Mouse (Mus musculus) brown adipose tissue, adult 24 weeks (tissue): ENCODE measurements around the gene Tmem132a. TPM values are rescaled to one million over a fixed set of nuclear protein-coding genes. Genes with fewer than 3 reads are reported as not detected.

Source experiments
- H3K27ac ChIP-seq: fragments of 200-500 bp; replicated peaks from 2 replicates; pipeline ENCODE4 v1.5.1; 2012; ENCODE audit warnings: low read depth, mild to moderate bottlenecking, low read length
- H3K4me1 ChIP-seq: fragments of 200-500 bp; 2 replicates; pipeline ENCODE4 v1.6.1; 2012; ENCODE audit warnings: low read length, mixed read lengths; ENCODE audit not compliant: control insufficient read depth, insufficient read depth, insufficient read length
- H3K4me3 ChIP-seq: fragments of 200-500 bp; 2 replicates; pipeline ENCODE4 v1.5.1; 2012; ENCODE audit warnings: low read depth, mild to moderate bottlenecking, low read length, moderate library complexity; ENCODE audit not compliant: insufficient read depth
- polyA plus RNA-seq: library from polyadenylated mRNA; stranded (reverse); fragments of >200 nt; gene quantifications from 2 replicates; pipeline ENCODE4 v1.2.4, GENCODE M21; 2012; ENCODE audit not compliant: missing spikeins, insufficient read depth, insufficient read length

Gene Tmem132a
- 1.7 and 2.1 TPM in 2 replicates for polyA plus RNA-seq

- Histone ChIP-seq H3K4me1 (peaks cover 4% of the 10 kb centered on the region; the same call in 1 of the 2 replicates), H3K27ac (no peak within 1 kb of the TSS), H3K4me3 (peak within 1 kb of the TSS; percentile 76)
These were observed at the start of gene Tmem132a for GRCm38 (mm10) chr19:10869886-10870527. TSS of gene Tmem132a (minus strand) at chr19:10869940.

GRCm38 (mm10) chr19:10918321-10918991 is 48.7 kb upstream of the Tmem132a start:
- no peak overlapping the region for H3K4me3 ChIP-seq
- no peaks in the 10 kb centered on the region for H3K4me1 ChIP-seq

DNA sequence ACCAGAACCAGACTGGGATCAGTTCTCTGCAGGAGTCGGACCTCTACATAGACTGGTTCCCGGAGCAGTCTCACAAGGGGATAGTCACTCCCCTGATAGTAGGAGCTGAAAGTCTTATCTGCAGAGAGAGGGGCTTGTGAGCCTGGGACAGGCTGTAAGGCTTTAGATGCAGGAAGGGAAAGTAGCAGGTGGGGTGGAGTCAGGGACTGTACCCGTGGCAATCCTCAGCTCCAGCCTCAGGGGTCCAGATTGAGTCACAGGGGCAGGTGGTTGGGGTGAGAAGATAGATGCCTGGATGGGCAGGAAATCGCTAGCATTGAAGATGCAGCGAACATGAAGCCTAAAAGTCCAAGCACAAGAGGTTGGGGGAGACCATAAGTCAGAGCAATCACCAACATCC is 46.8 kb upstream of the Tmem132a start:
- Histone ChIP-seq H3K4me3 (no peak overlapping the region), H3K27ac (no peak overlapping the region), H3K4me1 (no peaks in the 10 kb centered on the region)

More at GRCm38 (mm10) chr19:10918321-10918991, 48.7 kb upstream of the Tmem132a start:
- H3K27ac ChIP-seq, result no peak overlapping the region

- Histone ChIP-seq H3K4me3 (no peak overlapping the region), H3K27ac (no peak overlapping the region), H3K4me1 (no peaks in the 10 kb centered on the region)
These were observed 45.1 kb upstream of the Tmem132a start for GRCm38 (mm10) chr19:10914870-10915269.

GRCm38 (mm10) chr19:10914291-10914690 is 44.6 kb upstream of the Tmem132a start:
- no peak overlapping the region for H3K4me3 ChIP-seq
- H3K27ac ChIP-seq, result no peak overlapping the region
- no peaks in the 10 kb centered on the region for H3K4me1 ChIP-seq

- H3K27ac ChIP-seq, result no peak overlapping the region
- no peak overlapping the region for H3K4me3 ChIP-seq
- H3K4me1 ChIP-seq, result peaks cover 3% of the 10 kb centered on the region
These were observed 39.5 kb upstream of the Tmem132a start for GRCm38 (mm10) chr19:10909087-10909721.

DNA sequence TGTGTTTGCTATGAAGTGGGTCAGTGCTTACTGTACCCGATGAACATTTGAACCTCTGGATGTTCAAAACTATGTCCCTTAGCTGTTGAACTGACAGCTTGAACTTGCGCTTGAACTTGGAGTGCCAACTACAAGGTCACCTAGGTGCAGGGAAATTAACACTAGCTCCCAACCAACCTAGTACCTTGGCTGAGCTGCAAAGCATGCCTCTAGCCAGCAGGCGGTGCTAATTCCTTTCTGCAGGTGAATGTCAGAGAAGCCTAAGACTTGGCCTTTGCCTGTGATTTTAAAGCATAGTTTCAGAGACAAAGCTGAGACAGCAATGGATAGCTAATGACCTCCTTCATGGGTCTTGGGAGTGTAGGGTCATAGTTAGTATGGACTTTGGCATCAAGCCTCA is 38.2 kb upstream of the Tmem132a start:
- Histone ChIP-seq H3K4me1 (peaks cover 3% of the 10 kb centered on the region), H3K27ac (no peak overlapping the region)

DNA sequence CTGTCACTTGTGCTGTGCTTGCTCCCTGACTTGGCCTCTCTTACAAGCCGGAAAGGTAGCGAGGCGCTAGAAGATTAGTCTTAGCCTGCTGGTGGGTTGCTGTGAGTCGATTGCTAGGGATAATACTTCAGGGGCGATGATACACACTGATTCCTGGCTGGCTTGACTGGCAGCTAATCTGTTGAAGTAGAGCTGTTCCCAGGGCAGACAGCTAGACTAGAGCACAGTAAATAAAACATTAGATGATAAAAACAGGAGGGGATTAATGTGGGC is 35.9 kb upstream of the Tmem132a start:
- Histone ChIP-seq H3K4me1 (peaks cover 3% of the 10 kb centered on the region), H3K4me3 (peak overlapping the region; percentile 7; the same call in 1 of the 2 replicates), H3K27ac (peak overlapping the region; percentile 76)

More for the DNA sequence above, 38.2 kb upstream of the Tmem132a start:
- H3K4me3 ChIP-seq, result no peak overlapping the region

DNA sequence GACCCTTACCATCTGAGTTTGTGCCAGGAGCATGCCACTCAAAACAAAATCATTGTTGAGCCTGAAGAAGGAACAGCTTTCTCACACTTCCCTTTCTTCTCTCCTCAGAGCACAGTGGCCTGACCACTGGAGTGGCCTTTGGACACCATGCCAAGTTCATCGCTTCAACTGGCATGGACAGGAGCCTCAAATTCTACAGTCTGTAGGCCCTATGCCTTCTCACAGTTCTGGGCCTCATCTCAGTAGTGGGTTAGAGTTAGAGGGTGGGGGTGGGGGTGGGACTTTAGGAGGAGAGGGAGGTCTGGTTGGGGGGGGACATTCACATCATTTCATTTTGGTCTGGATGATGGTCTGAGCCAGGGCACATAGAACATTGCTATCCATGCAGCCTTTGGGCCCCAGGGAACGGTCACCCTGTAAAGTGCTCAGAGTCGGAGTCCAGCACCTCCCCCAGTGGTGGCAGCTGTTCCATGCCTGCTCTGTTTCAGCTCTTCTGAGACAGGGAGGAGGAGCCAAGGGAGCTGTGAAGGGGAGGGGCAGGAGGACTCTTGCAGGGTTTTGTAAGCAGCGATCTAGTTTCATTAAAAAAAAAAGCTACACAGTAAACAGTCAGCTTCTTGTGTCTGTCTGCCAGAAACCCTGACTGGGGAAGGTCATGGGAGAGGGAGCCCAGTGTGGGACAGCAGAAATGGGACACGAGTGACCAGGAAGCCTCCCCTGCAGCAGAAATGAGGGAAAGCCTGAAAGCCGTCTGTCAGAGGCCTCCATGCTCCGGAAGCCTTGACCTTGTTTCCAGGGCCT is 35.4 kb upstream of the Tmem132a start:
- H3K27ac ChIP-seq, result peak overlapping the region; percentile 76
- peaks cover 3% of the 10 kb centered on the region for H3K4me1 ChIP-seq
- peak overlapping the region; percentile 7; the same call in 1 of the 2 replicates for H3K4me3 ChIP-seq

- peaks cover 3% of the 10 kb centered on the region for H3K4me1 ChIP-seq
These were observed 34.8 kb upstream of the Tmem132a start for GRCm38 (mm10) chr19:10904512-10904911.

GRCm38 (mm10) chr19:10901046-10901445 is 31.3 kb upstream of the Tmem132a start:
- Histone ChIP-seq H3K4me1 (peaks cover 3% of the 10 kb centered on the region), H3K4me3 (no peak overlapping the region), H3K27ac (no peak overlapping the region)

More at GRCm38 (mm10) chr19:10904512-10904911, 34.8 kb upstream of the Tmem132a start:
- no peak overlapping the region for H3K4me3 ChIP-seq
- no peak overlapping the region for H3K27ac ChIP-seq

DNA sequence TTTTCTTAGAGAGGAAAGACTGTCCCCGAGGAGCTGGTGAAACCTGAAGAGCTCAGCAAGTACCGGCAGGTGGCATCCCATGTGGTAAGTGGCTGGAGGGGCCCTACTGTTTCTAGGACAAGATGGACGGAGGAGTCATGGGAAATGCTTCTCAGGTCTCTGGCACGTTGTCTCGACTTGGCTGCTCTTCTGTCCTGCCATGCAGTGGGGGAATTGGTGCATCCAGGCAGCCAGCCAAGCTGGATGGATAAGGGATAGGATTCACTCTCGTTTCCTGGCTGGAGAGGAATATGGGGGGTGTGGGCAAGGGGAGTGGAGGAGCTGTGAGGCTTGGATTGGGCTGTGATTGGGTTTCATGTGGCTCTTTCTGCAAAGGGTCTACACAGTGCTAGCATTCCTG is 30.6 kb upstream of the Tmem132a start:
- H3K4me3 ChIP-seq, result no peak overlapping the region
- H3K27ac ChIP-seq, result no peak overlapping the region
- H3K4me1 ChIP-seq, result no peaks in the 10 kb centered on the region

DNA sequence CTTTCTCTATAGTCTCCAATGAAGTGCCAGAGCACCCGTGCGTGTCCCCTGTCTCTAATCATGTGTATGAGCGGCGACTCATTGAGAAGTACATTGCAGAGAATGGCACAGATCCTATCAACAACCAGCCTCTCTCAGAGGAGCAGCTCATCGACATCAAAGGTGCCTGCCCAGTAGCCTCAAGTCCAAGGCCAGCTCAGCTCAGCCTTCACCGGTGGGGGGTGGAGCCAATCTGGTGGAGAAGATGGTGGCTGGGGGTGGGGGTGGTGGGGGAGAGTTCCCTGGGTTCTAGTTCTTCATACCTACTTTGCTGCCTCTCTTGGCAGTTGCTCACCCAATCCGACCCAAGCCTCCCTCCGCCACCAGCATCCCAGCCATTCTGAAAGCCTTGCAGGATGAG is 27.8 kb upstream of the Tmem132a start:
- Histone ChIP-seq H3K4me3 (no peak overlapping the region), H3K27ac (no peak overlapping the region), H3K4me1 (no peaks in the 10 kb centered on the region)

DNA sequence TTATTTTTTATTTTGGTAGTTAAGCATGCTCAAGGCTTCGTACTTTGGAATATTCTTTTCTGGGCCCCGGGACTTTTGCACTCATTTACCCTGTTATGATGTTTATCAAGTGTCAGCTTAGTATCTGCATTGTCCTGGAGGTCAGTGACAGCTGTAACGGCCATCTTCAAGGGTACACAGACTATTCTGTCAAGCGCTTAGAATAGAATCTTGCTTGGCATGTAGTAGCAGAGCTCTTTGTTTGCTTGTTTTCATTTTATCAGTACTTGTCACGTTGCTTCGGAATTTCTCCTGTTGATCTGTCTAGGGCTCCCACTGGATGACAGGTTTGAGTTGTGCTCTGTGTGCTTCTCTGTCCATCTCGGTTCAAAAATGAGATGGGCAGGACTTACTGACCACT is 27.1 kb upstream of the Tmem132a start:
- no peak overlapping the region for H3K4me3 ChIP-seq
- H3K4me1 ChIP-seq, result no peaks in the 10 kb centered on the region
- H3K27ac ChIP-seq, result no peak overlapping the region

DNA sequence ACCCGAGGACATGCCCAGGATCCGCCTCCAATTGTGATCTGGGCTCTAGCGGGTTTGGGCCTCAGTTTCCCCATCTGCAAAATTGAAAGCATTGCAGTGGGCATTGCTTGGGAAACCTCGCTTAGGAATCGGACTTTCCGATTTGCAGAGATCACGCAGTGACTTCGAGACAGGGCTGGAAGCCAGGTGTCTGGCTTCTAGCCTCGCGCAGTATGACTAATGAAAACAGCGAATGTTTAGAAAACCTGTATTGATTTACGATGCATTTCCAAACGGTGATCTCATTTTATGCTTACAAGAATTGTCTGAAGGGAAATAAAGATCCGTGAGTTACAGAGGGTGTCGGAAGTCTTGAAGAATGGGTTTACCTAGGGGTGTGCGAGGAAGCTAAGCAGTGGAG is 26.0 kb upstream of the Tmem132a start:
- Histone ChIP-seq H3K27ac (peak overlapping the region; percentile 30; the same call in 1 of the 2 replicates), H3K4me3 (peak overlapping the region; percentile 98), H3K4me1 (no peaks in the 10 kb centered on the region)
